In genomic region chr10:20700633-20701032, GRCm38 (mm10) we compare ENCODE assay signal across 20 mouse cellular contexts. TPM values are rescaled to one million over a fixed set of nuclear protein-coding genes. Genes with fewer than 3 reads are reported as not detected.
DNase-seq lines count a peak whose midpoint lies in the region; ATAC-seq lines count a peak whose summit lies in the region.
"Had no signal": no experiment of that assay in that cellular context is flagged by ENCODE, and none has a peak within 500 bp of the region (broad histone marks: within the 10 kb centered on the region; RNA-seq: fewer than 3 reads in every experiment).

No protein-coding gene starts in this region.

- 75% methylated on average over 7 of the region's 7 CpGs for WGBS in hindbrain, embryonic 16.5 days
- WGBS in hindbrain, embryonic 12.5 days: 69% methylated on average over 7 of the region's 7 CpGs
- 62% methylated on average over 7 of the region's 7 CpGs for WGBS in neural tube, embryonic 11.5 days

- intact Hi-C loops in gastrocnemius, postnatal 14 days (cut with DNase I; ENCODE audit: low total_unique reads): no loop called here

- no peak overlapping the region for H3K27ac ChIP-seq in hindbrain, embryonic 16.5 days (ENCODE audit: low read depth, low read length)
- no peak overlapping the region for H3K27ac ChIP-seq in hindbrain, embryonic 12.5 days
- no peak overlapping the region for H3K27ac ChIP-seq in neural tube, embryonic 11.5 days (ENCODE audit: low read depth, low read length)
- H3K27ac ChIP-seq: embryonic facial prominence, embryonic 12.5 days; forebrain, embryonic 12.5 days had no signal

- H3K27me3 ChIP-seq in hindbrain, embryonic 16.5 days (replicated peaks; ENCODE audit: control insufficient read depth, insufficient read depth, low read length): no peaks in the 10 kb centered on the region
- no peaks in the 10 kb centered on the region for H3K27me3 ChIP-seq in hindbrain, embryonic 12.5 days
- no peaks in the 10 kb centered on the region for H3K27me3 ChIP-seq in neural tube, embryonic 11.5 days (ENCODE audit: control insufficient read depth, insufficient read depth, low read length)
- H3K27me3 ChIP-seq: CH12.LX; embryonic facial prominence, embryonic 12.5 days; forebrain, embryonic 12.5 days had no signal

- H3K4me1 ChIP-seq in hindbrain, embryonic 16.5 days (ENCODE audit: control insufficient read depth, insufficient read depth, low read depth, low read length): no peaks in the 10 kb centered on the region
- 0 out of 2 replicates have a peak, but pooled peaks cover 2% of the 10 kb centered on the region for H3K4me1 ChIP-seq in hindbrain, embryonic 12.5 days
- no peaks in the 10 kb centered on the region for H3K4me1 ChIP-seq in neural tube, embryonic 11.5 days (ENCODE audit: control insufficient read depth, insufficient read depth, low read length)
- H3K4me1 ChIP-seq: forebrain, embryonic 12.5 days had no signal

- H3K4me3 ChIP-seq in hindbrain, embryonic 16.5 days (ENCODE audit: low read length): no peak overlapping the region
- H3K4me3 ChIP-seq in hindbrain, embryonic 12.5 days: no peak overlapping the region
- H3K4me3 ChIP-seq in neural tube, embryonic 11.5 days (ENCODE audit: low read depth, low read length): no peak overlapping the region
- H3K4me3 ChIP-seq: embryonic facial prominence, embryonic 12.5 days; forebrain, embryonic 12.5 days; megakaryocyte, embryonic 14.5 days; myocyte had no signal

- peak; percentile 61 for ATAC-seq in hindbrain, embryonic 16.5 days
- ATAC-seq in hindbrain, embryonic 12.5 days (ENCODE audit: low FRiP score): no peak
- no peak for ATAC-seq in neural tube, embryonic 11.5 days (ENCODE audit: insufficient read depth, low FRiP score, low TSS enrichment)

- H3K9ac ChIP-seq in hindbrain, embryonic 16.5 days (ENCODE audit: low read depth, low read length): no peak overlapping the region
- no peak overlapping the region for H3K9ac ChIP-seq in hindbrain, embryonic 12.5 days
- H3K9ac ChIP-seq in neural tube, embryonic 11.5 days (ENCODE audit: low read length): no peak overlapping the region
- H3K9ac ChIP-seq: embryonic facial prominence, embryonic 12.5 days; forebrain, embryonic 12.5 days had no signal

- H3K36me3 ChIP-seq in hindbrain, embryonic 16.5 days (ENCODE audit: control insufficient read depth, insufficient read depth, low read length): no peaks in the 10 kb centered on the region
- no peaks in the 10 kb centered on the region for H3K36me3 ChIP-seq in hindbrain, embryonic 12.5 days
- H3K36me3 ChIP-seq in neural tube, embryonic 11.5 days (ENCODE audit: control insufficient read depth, insufficient read depth, low read length): no peaks in the 10 kb centered on the region
- H3K36me3 ChIP-seq: embryonic facial prominence, embryonic 12.5 days; forebrain, embryonic 12.5 days had no signal

- no peaks in the 10 kb centered on the region for H3K9me3 ChIP-seq in hindbrain, embryonic 16.5 days (ENCODE audit: control insufficient read depth, low read length)
- no peaks in the 10 kb centered on the region for H3K9me3 ChIP-seq in hindbrain, embryonic 12.5 days (replicated peaks)
- H3K9me3 ChIP-seq in neural tube, embryonic 11.5 days (ENCODE audit: control insufficient read depth, low read length): no peaks in the 10 kb centered on the region
- H3K9me3 ChIP-seq: embryonic facial prominence, embryonic 12.5 days; forebrain, embryonic 12.5 days; megakaryocyte, embryonic 14.5 days had no signal

- peak; percentile 51 for DNase-seq in embryo, embryonic 10 days (ENCODE audit: low spot score)
- DNase-seq in embryo, embryonic 9.5 days (ENCODE audit: extremely low spot score): no peak
- peak; percentile 42 for DNase-seq in forelimb bud, embryonic 11.5 days (ENCODE audit: low read depth, low spot score)
- DNase-seq in neural tube, embryonic 11.5 days (ENCODE audit: low spot score): peak; percentile 34
- DNase-seq in gastrocnemius, postnatal 14 days: no peak
- DNase-seq in thymus, postnatal 10 days (ENCODE audit: low spot score in 2 of 2): no peak
- DNase-seq: cerebellum, adult 2 months; heart, postnatal 4 days; kidney, adult 18-20 months; kidney, postnatal 4 days; liver; lung, adult 2 months; thymus, postnatal 14 days had no signal

- H3K4me2 ChIP-seq in hindbrain, embryonic 16.5 days (ENCODE audit: low read length): no peak overlapping the region
- no peak overlapping the region for H3K4me2 ChIP-seq in hindbrain, embryonic 12.5 days (replicated peaks)
- no peak overlapping the region for H3K4me2 ChIP-seq in neural tube, embryonic 11.5 days (ENCODE audit: low read depth)
- H3K4me2 ChIP-seq: embryonic facial prominence, embryonic 12.5 days; forebrain, embryonic 12.5 days had no signal

RNA-seq across cellular contexts. Expression of gene Pde7b, which starts 24.2 kb away (rescaled TPM):
- polyA plus RNA-seq in hindbrain, embryonic 16.5 days (2015; fragmentation: Nextera tagmentation; extraction: Ambion mirVana): 2.8 and 4.0 TPM in 2 replicates
- 6.0 and 6.9 TPM in 2 replicates for polyA plus RNA-seq in hindbrain, embryonic 12.5 days (2016; fragmentation: Nextera tagmentation; extraction: Ambion mirVana)
- 1.3 and 1.5 TPM in 2 replicates for polyA plus RNA-seq in neural tube, embryonic 11.5 days (2014; fragmentation: Nextera tagmentation; extraction: Ambion mirVana)
- 10 to 100 TPM; 38.2 to 46.4 TPM for total RNA-seq in gastrocnemius, postnatal 14 days (2021)
- total RNA-seq: CH12.LX had no signal

Comparison
In these comparisons a context has a peak if more than half of its experiments do, and no peak if none do; other contexts are left out.
1. DNase-seq: peak in embryo, embryonic 10 days (single experiment), forelimb bud, embryonic 11.5 days (single experiment) and neural tube, embryonic 11.5 days (single experiment); none in embryo, embryonic 9.5 days (single experiment), gastrocnemius, postnatal 14 days (single experiment) and thymus, postnatal 10 days (0 of 2).